Mouse (Mus musculus): Measurements from ENCODE around the gene Nlrp14. TPM values are rescaled to one million over a fixed set of nuclear protein-coding genes. Genes with fewer than 3 reads are reported as not detected.

Gene Nlrp14
- polyA plus RNA-seq, 1 experiment from 2014 or later = not detected

GRCm38 (mm10) chr7:107241371-107241883, 74.6 kb downstream of the Nlrp14 start:
- Histone ChIP-seq H3K9ac (no peak overlapping the region), H3K4me2 (no peak overlapping the region), H3K4me1 (no peaks in the 10 kb centered on the region), H3K27me3 (no peaks in the 10 kb centered on the region), H3K9me3 (no peaks in the 10 kb centered on the region), H3K36me3 (no peaks in the 10 kb centered on the region), H3K4me3 (no peak overlapping the region), H3K27ac (no peak overlapping the region)
- ATAC-seq (ENCODE audit: borderline replicate concordance, extremely low read depth, low FRiP score, low TSS enrichment) = no peak
- WGBS = 81% methylated on average over 5 of the region's 5 CpGs

Other genes starting within 250 kb of the Nlrp14 start
- gene Olfr709-ps1, start 234.8 kb upstream of the Nlrp14 start, polyA plus RNA-seq (2015; fragmentation: Nextera tagmentation; extraction: Ambion mirVana) = not detected in 2 replicates
- gene Olfr710, start 218.7 kb upstream of the Nlrp14 start, polyA plus RNA-seq (2015; fragmentation: Nextera tagmentation; extraction: Ambion mirVana) = not detected in 2 replicates
- not detected in 2 replicates for gene Olfr6, start 203.1 kb upstream of the Nlrp14 start, polyA plus RNA-seq (2015; fragmentation: Nextera tagmentation; extraction: Ambion mirVana)
- not detected in 2 replicates for gene Olfr711, start 191.5 kb upstream of the Nlrp14 start, polyA plus RNA-seq (2015; fragmentation: Nextera tagmentation; extraction: Ambion mirVana)
- gene Olfr2, start 160.9 kb upstream of the Nlrp14 start, polyA plus RNA-seq (2015; fragmentation: Nextera tagmentation; extraction: Ambion mirVana) = not detected in 2 replicates
- gene Olfr713, start 135.8 kb upstream of the Nlrp14 start, polyA plus RNA-seq (2015; fragmentation: Nextera tagmentation; extraction: Ambion mirVana) = not detected in 2 replicates
- gene Olfr714, start 96.0 kb upstream of the Nlrp14 start, polyA plus RNA-seq (2015; fragmentation: Nextera tagmentation; extraction: Ambion mirVana) = not detected in 2 replicates
- not detected in 2 replicates for gene Olfr17, start 73.8 kb upstream of the Nlrp14 start, polyA plus RNA-seq (2015; fragmentation: Nextera tagmentation; extraction: Ambion mirVana)
- gene Olfr715b, start 56.6 kb upstream of the Nlrp14 start, polyA plus RNA-seq (2015; fragmentation: Nextera tagmentation; extraction: Ambion mirVana) = not detected in 2 replicates
- gene Olfr715, start 35.9 kb upstream of the Nlrp14 start, polyA plus RNA-seq (2015; fragmentation: Nextera tagmentation; extraction: Ambion mirVana) = not detected in 2 replicates
- not detected in 2 replicates for gene Olfr716, start 28.7 kb upstream of the Nlrp14 start, polyA plus RNA-seq (2015; fragmentation: Nextera tagmentation; extraction: Ambion mirVana)
- gene Rbmxl2, start 42.5 kb downstream of the Nlrp14 start, polyA plus RNA-seq (2015; fragmentation: Nextera tagmentation; extraction: Ambion mirVana) = not detected in 2 replicates
- 1.5 and 2.2 TPM in 2 replicates for gene Syt9, start 203.7 kb downstream of the Nlrp14 start, polyA plus RNA-seq (2015; fragmentation: Nextera tagmentation; extraction: Ambion mirVana)